Mouse (Mus musculus) adrenal gland, postnatal 14 days (tissue): Measurements from ENCODE around the gene Kctd2. TPM values are rescaled to one million over a fixed set of nuclear protein-coding genes. Genes with fewer than 3 reads are reported as not detected.

Source experiments
- DNase-seq: peaks from one replicate; pipeline ENCODE4 v3.0.0; 2021; ENCODE audit warnings: mixed read lengths
- total RNA-seq: library from RNA; stranded (reverse); gene quantifications from 2 replicates; pipeline ENCODE4 v1.2.3, GENCODE M21; 2021

The Kctd2 gene
- total RNA-seq, 1 experiment from 2014 or later: 39.1 TPM

DNA sequence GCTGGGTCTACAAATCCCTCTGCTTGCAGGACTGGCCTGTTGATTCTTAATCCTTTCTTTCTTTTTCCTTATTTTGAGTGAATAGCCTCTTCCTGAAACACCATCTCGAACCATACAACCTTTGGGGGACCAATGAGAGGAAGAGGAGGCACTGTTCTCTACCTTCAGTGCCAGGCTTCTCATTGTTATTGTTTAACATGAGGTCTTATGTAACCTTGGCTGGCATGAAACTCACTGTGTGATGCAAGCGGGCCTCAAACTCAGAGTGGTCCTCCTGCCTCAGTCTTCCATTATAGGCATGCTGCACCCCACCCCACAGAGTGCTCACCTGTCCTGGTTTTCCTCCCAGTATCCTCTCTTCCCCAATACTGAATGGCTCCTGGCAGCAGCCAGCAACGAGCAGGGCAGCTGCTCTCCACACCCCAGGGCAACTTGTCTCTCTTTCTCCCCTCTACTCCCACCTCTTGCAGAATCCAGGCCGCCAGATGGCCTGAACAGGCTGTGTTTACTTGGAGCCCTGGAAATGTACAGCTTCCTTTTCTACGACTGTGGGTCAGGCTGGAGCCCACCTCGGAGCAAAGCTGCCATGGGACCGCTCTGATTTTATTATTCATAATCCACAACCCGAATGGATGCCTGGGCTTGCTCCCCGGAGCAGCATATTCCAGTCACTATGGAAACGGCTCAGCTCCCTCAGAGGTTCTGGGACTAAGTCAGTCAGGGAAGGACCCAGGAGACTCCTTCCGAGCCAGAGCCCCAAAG, 19.1 kb upstream of the Kctd2 start:
- peak; percentile 35 for DNase-seq

DNA sequence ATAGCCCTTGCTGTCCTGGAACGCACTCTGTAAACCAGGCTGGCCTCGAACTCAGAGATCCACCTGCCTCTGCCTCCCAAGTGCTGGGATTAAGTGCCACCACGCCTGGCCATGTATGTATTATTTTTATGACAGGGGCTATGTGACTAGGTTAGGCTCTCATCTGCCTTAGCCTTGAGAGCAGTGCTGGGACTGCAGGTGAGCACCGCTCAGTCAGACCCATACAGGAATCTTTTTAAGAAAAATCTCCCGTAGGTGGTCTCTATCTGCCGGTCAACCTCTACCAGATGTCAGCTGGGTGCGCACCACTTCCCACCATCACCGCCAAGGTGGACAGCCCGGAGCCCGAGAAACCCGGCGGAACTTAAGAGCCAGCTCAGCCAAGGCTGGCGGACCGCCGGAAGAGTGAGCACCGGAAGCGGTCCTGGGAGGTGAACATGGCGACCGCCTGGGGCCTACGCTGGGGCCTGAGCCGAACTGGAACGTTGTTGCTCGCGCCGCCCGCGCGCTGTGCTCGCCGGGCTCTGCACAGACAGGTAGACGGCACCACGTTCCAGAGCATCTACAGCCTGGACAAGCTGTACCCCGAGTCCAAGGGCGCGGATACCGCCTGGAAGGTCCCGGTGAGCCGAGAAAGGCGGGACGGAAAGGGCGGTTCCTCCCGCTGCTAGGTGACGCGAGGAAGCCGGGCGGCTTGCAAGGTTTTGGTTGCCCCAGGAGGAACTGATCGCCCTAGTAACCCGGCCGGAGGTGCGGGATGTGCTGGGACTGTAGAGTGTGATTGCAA, 16.4 kb upstream of the Kctd2 start, which contains the start of gene Mrpl58:
TSS of gene Mrpl58 (plus strand) at position 415 of the 787 bp plus-strand sequence.
- DNase-seq: peak; percentile 93

DNA sequence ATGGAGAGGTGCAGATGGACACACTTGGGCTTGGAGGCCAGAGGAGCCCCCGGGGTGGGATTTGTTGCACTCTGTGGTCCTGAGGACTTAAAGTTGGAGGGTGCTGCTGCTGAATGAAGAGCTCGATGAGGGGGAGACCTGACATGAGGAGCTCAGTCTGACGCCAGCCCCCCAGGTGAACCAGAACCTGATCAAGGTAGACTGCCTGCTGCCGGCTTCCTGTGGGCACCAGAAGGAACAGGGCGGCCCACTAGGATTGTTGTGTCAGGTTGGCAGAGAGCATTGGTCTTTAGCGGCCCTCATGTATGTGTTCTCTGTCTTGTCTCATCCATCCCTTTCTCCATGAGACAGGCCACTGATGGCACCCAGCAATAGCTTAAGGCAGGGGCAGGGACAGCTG, 14.2 kb upstream of the Kctd2 start:
- DNase-seq: no peak

DNA sequence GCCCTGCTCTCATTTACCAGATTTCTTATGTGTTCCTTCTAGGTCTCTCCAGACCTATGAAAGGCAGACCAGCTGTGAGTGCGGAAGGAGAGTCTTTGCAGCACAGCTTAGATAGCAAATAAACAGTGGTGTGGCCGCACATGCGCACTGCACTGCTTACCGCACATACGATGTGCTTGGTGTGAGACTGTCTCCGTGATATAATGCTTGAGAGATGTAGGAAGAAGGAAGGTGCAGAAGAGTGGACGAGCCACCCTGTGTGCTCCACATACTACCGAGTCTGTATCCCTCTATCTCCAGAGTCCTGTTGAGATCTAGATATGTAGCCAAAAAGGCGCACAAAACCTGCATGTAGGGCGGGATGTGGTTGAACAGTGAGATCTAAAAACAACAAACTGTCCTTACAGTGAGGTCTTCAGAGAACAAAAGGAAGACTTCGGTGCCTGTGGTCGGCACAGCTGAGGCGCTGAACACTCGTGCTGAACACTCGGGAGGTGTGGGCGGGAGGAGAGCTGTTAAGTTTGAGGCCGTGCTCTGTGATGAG, 13.0 kb upstream of the Kctd2 start:
- no peak for DNase-seq

DNA sequence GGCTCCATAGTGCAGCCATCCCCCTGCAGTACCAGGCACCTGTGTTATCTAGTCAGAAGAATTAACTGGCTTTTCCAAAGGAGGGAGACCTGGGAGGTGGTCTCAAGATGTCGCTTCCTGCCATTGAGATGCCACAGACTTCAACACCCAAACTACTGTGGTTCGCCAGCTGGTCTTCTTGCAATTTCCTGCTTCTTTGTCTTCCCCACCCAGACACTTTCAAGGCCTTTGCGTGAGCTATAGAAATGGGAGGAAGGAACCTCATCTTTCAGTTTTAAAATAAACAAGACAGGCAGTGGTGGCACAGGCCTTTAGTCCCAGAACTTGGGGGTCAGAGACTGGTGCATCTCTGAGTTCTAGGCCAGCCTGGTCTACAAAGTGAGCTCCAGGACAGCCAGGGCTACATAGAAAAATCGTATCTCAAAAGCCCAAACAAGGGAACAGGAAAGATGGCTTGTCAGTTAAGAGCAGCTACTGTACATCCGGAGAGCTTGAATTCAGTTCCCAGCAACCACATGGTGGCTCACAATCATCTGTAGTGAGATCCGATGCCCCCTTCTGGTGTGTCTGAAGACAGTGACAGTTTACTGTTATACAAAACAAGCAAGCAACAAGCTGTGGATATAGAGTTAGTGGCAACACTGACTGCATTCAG, 11.5 kb upstream of the Kctd2 start:
- no peak for DNase-seq

DNA sequence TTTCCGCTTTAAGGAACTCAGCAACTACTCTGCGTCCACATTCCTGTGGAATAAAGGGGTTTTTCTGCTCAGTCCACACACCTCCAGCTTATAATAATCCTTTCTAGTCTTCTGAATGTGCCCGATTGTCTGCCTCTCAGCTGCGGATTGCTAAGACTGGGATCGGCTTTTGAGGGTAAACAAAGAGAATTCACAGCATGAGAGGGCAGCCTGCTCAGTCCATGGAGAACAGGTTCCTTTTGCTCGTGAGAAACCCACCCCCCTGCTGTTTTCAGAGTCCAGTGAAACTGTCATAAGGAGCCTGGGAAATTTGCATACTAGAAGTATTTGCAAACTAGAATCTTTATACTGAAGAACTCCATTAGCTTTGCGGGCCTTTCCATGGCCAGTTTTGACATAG, 10.4 kb upstream of the Kctd2 start:
- no peak for DNase-seq

DNA sequence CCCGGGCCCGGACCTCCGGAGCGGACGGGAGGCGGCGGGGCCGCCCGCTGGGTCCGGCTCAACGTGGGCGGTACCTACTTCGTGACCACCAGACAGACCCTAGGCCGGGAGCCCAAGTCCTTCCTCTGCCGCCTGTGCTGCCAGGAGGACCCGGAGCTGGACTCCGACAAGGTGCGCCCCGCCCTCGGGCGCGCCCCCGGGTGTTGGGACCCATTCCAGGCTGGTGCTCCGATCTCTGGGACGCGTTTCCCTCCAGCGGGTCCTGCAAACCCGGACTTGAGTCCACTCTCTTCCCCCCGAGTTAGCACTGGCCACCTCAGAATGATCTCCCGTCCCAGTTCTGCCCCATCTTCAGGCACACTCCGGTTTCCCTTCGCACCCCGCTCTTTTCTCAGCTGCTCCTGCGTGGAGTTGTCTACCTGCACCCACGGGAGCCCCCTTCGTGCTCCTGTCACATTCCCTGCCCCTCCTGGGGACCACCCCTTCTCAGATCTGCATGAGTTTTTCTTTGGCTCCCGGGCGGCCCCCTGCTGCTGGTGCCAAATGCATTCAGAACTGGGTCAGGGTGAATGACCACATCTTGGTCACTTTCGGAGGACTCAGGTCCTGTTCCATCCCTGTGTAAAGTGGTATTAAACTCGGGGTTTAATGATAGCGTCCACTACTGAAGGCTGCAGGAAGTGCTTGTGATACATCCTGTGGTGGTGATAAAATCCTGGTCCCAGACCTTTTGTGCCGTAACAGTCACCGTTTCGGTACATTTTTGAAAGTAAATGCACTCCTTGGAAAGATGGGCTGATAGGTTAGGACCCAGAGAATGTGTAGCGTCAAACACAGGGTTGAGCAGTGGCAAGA, 635 bp downstream of the Kctd2 start:
- DNase-seq: peak; percentile 79

DNA sequence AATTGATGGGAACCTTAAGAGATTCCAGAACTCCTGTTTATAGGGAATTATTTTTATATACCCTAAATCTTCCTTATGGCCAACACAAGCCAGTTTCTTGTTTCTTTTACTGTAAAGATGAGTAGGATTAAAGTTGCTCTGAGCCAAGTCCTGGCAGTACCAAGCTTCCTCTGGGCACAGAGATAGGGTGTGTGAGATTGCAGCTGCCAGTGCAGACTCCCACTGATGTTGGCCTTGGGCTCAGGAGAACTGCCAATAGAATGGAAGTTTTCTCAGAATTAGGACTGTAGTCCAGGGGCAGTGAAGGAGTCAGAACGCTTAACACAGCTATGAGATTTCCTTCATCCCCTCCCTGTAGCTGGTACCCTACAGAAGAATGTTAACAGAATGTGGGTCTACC, 1.4 kb downstream of the Kctd2 start:
- no peak for DNase-seq

DNA sequence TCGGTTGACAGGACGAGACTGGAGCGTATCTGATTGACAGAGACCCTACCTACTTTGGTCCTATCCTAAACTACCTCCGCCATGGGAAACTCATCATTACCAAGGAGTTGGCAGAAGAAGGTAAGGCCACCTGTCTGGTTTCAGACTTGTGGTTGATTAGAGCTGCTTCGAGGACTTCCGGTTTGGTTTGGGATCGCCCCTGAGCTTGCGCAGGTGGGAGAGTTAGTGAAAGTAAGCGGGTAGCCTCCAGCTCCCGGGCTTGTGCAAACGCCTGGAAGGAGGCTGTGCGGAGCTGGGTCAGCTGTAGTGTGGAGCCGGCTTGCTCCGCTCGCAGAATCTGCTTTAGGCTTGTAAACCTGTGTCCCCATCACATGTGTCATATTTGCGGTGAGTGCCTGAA, 2.0 kb downstream of the Kctd2 start:
- no peak for DNase-seq

DNA sequence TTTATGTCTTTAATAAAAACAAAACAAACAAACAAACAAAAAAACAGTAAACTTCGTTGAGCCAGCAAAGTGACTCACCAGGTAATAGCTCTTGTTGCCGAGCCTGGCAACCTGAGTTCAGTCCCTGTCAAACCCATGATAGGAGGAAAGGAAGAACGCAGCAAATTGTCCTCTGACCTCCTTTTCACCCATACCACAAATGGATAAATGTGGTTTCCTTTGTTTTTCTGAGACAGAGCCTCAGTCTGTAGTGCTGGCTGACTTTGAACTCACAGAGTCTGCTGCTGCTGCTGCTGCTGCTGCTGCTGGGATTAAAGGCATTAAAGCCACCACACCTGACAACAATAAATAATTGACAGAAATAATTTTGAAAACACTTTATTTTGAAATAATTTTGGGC, 3.2 kb downstream of the Kctd2 start:
- no peak for DNase-seq

DNA sequence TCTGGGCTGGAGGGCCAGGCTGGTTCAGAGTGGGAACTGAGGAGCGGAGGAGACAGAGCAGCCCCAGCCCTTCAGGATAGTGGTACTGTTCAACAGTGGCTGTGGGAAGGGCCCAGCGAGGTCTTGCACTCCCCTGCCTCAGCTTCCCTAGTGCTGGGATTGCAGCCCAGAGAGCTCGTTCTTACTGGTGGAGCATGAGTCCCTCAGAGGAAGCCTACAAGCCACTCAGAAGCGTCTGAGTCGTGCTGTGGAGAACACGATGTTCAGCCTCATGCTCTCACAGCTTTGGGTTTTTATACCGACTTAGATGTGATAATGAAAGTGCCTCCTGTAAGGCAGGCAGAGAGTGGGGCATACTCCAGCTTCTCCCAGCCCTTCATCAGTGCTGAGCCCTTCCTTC, 4.7 kb downstream of the Kctd2 start:
- peak; percentile 2 for DNase-seq

DNA sequence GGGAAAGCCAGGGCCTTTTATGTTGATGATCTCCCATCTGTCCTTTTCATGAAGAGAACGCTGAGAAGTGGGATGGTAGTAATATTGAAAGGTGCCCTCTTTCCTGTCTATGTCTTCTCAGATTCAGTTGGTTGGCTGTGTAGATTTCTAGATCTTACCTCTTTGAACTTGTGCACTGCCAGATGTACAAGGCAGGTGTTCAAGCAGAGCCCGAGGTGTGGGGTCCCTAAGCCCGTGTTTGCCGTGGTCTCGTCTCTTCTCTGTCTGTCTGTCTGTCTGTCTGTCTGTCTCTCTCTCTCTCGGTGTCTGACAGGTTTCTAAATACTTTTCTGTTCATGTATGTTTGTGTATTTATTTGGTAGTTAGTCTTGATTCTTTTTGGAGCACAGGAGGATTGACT, 5.7 kb downstream of the Kctd2 start:
- DNase-seq: no peak

DNA sequence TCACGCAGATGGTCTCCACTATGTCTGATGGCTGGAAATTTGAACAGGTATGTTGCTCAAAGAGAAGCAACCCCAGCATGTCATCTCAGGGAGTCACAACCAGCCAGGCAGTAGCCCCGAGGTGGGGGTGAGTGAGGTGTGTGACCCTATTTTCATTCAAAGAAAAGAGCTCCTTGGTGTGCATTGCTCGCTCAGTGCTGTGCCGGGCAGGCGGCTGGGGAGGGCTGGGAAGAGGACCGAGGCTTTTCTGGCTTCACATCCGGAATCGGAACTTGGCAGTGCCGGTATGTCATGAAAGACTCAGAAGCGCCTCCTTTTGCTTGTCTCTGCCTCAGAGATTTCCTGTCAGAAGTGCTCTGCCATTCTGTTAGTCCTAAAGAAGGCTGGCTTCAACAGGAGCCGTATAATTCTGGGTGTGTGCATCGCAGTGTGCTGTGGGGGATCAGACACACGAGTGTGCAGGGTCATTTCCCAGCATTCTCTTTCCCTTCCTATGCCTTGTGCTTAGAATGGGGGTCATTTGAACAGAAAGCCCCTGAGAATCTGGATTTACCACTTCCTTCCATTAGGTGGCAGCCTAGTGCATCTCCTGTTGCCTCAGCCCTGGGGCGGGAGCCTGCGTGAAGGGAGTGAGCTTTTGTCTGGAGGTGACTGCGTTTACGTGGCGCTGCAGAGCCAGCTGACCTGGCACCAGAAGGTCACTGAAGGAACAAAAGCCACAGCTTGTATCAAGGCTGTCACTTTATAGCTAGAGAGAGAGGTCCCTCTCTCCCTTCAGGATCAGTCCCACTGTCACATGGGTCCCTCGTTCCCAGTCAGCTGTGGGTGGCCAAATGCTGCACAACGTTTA, 7.8 kb downstream of the Kctd2 start:
- peak; percentile 87 for DNase-seq

DNA sequence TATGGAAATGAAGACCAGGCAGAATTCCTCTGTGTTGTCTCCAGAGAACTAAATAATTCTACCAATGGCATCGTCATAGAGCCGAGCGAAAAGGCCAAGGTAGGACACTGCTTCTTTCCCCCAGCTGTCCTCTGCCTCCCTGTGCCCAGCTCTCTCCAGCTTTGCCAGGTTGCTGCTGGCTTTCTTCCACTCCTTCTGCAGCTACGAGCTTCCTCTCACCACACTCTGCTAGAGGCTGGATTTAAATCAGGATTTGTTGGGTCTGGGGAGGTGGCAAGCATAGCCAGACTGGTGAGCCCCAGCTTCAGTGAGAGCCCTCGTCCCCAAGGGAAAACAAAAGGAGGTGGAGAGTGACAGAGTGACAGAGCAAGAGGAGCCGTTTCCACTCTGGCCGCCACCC, 9.4 kb downstream of the Kctd2 start:
- peak; percentile 3 for DNase-seq

DNA sequence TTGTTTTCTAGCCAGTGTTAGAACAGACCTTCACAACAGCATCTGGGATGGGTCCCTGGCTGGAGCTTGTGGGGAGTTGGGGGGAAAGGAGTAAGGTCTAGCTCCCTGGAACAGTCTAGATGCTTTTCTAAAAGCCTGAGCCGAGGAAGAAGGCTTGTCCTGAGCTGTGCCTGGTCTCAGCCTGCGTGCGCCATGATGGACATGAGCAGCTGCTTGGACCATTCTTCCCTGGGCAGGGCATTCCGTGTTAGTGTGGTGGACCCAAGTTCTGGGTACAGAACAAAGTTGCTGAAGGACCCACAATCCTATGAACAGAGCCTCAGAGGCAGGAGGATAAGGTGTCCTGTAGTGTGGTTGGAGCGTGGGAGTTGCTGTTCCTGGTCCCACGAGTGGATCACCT, 10.6 kb downstream of the Kctd2 start:
- DNase-seq: no peak

DNA sequence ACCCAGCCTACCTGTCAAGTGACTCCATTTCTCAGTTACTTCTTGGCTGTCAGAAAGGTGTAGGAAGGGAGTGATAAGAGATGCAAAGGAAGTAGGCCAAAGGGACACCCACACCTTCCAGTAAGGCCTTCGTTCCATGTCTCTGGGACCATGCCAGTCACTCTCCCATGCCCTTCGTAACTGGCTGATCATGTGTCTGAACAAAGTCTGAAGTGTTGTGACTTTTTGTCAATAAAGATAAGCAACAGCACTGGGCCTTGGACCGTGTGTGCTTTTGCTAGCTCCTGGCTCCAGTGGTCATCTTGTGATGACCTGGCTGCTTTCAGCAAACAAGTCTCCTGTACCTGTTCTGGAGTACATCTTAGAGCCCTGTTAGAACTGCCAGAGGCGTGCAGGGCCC, 12.9 kb downstream of the Kctd2 start:
- DNase-seq: no peak

DNA sequence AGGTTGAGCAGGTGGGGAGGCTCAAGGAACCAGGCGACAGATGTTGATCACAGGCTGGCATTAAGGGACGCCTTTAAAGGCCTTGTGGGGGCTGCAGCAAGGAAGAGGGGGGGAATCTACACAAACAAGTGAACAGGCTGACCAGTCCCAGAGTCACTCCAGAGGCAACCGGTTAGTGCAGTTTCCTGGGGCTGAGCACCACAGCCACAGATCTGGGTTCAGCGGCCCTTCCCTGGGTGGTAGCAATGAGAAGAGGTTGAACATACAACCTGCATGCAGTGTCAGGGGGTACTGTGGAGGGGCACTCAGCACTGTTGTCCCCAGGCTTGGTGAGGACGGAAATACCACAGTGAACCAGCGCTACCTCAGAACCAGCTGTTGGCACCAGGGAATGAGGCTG, 13.4 kb downstream of the Kctd2 start:
- no peak for DNase-seq

DNA sequence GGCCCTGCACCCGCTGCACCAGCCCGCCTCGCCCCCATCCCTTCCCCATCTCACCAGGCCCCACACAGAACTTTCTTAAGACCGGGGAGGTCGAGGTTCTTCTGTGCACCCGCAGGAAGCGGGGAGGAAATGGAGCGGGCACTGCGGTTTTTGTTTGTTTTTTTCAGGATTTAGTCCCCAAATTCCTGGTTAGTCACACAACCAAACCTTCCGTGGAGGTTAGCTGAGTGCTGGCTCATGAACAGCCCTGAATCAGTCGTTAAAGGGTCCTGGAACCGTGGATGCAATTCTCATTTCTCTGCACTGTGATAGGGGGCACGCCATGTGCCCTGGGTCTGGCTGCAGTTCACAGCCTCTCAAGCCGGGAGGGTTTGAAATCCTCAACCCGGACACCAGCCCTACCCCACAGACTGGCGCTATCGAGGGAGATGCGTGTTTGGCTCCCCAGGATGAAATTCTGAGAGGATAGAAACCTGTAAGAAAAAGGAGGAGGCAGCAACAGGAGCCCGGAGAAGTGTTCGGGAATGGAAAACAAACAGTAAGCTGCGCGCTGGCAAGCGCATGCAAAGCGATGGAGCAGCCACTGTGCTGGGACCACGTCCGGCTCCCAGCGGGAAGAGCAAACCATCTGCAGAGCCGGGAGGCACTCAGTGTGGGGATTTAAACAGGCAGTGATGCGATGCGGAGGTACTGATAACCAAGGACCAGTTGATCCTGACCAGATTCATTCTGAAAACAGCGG, 15.8 kb downstream of the Kctd2 start:
- DNase-seq: no peak

DNA sequence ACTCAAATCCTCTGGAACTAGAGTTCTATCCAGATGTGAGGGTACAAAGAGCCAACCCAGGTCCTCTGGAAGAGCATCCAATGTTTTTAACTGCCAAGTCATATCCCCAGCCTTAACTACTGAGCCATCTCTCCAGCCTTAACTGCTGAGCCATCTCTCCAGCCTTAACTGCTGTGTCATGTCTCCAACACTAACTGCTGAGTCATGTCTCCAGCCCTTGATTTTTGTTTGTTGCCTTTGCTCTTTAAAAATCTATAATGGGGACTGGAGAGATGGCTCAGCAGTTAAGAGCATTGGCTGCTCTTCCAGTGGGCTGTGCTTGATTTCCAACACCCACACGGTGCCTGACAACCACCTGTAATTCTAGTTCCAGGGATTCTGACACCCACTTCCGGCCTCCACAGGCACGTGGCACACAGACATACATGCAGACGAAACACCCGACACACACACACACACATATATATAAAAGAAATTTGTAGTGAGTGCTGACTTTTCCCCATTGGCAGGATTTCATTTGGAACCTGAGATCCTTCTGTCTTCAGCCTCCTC, 17.7 kb downstream of the Kctd2 start:
- DNase-seq: no peak

DNA sequence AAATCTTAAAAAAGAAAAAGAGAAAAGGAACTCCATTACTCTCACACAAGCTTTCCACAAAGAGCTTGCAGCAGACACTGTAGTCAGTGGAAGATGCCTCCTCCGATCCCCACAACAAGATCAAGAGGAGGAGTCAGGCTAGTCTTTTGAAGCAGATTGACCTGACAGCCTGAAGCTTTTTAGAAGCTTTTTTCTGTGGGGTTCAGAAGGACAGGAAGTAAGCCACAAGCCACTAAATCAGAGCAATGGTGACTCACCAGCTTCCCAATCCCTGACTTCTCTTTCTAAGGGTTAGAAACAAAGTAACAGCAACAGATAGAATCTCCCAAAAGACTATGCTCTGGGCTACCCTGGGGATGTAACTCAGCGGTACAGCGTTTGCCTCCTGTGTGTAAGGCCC, 19.4 kb downstream of the Kctd2 start:
- no peak for DNase-seq
